Mouse (Mus musculus) forebrain, embryonic 14.5 days (tissue): Measurements from ENCODE around the gene Tyw3. TPM values are rescaled to one million over a fixed set of nuclear protein-coding genes. Genes with fewer than 3 reads are reported as not detected.

Experiments
- ATAC-seq: fragments of 200-750 bp; cut with Nextera tagmentation; 2 replicates; pipeline ENCODE4 v1.8.0; 2017; ENCODE audit warnings: mild to moderate bottlenecking, moderate library complexity
- DNase-seq: peaks from one replicate; pipeline ENCODE4 v3.0.0-alpha.2; 2015; ENCODE audit warnings: low spot score
- H3K27ac ChIP-seq: fragments of 300-500 bp; sonication (generic); 2 replicates; pipeline ENCODE4 v1.5.1; 2014; ENCODE audit warnings: low read depth, mild to moderate bottlenecking, control low read depth, low read length, moderate library complexity
- H3K27me3 ChIP-seq: fragments of 300-500 bp; sonication (generic); replicated peaks from 2 replicates; pipeline ENCODE4 v1.6.1; 2014; ENCODE audit warnings: low read length, control low read depth, mixed read lengths; ENCODE audit not compliant: control insufficient read depth, insufficient read depth
- H3K36me3 ChIP-seq: fragments of 300-500 bp; sonication (generic); 2 replicates; pipeline ENCODE4 v1.6.1; 2014; ENCODE audit warnings: low read length, control low read depth; ENCODE audit not compliant: control insufficient read depth, insufficient read depth
- H3K4me1 ChIP-seq: fragments of 300-500 bp; sonication (generic); 2 replicates; pipeline ENCODE4 v1.6.1; 2014; ENCODE audit warnings: antibody characterized with exemption, low read length, control low read depth; ENCODE audit not compliant: control insufficient read depth, insufficient read depth
- H3K4me2 ChIP-seq: fragments of 300-500 bp; sonication (generic); 2 replicates; pipeline ENCODE4 v1.6.1; 2014; ENCODE audit warnings: mild to moderate bottlenecking, control low read depth, low read length
- H3K4me3 ChIP-seq: fragments of 300-500 bp; sonication (generic); 2 replicates; pipeline ENCODE4 v1.5.1; 2014; ENCODE audit warnings: low read depth, low read length, control low read depth
- H3K9ac ChIP-seq: fragments of 300-500 bp; sonication (generic); 2 replicates; pipeline ENCODE4 v1.6.1; 2014; ENCODE audit warnings: mild to moderate bottlenecking, low read length, control low read depth, moderate library complexity
- H3K9me3 ChIP-seq: fragments of 300-500 bp; sonication (generic); replicated peaks from 2 replicates; pipeline ENCODE4 v1.6.1; 2016; ENCODE audit warnings: low read length, control low read depth, mixed read lengths; ENCODE audit not compliant: control insufficient read depth
- whole genome bisulfite sequencing: fragments of 180-500 bp; shearing (Covaris S2); extraction: QIAGEN DNeasy Blood & Tissue Kit; methylation state at CpG from one replicate; pipeline ENCODE4 v1.1.7; 2014; 5-methylcytosine and 5-hydroxymethylcytosine counted together
- polyA plus RNA-seq: library from polyadenylated mRNA; unstranded; fragments of >200 nt; fragmentation: Nextera tagmentation; extraction: Ambion mirVana; gene quantifications from 2 replicates; pipeline ENCODE4 v1.2.1, GENCODE M21; 2014

The Tyw3 gene
- polyA plus RNA-seq, 1 experiment from 2014 or later = 15.7 TPM

DNA sequence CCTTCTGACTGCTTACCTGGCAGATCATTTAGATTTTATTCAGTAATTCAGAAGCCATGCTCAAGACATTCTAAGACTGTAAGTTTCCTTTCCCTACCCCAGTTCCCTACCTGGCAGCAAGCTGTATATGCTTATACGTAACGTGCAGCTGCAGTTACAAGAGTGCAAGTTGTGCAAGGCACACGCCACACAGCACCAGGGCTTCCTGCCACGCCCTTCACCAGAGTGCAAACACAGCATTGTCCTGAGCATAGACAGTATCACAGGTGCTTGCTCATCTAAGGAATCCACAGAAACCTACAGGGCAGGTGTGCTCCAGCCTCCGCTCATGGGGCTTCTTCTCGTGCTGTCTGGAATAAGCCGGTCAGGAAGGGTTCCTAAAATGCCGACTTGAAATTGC, 19.0 kb downstream of the Tyw3 start:
- no peak overlapping the region for H3K4me2 ChIP-seq
- H3K4me1 ChIP-seq = no peaks in the 10 kb centered on the region
- no peak overlapping the region for H3K27ac ChIP-seq
- ATAC-seq (no peak), DNase-seq (no peak)
- WGBS = 93% methylated on average over 8 of the region's 8 CpGs
- no peaks in the 10 kb centered on the region for H3K9me3 ChIP-seq
- H3K9ac ChIP-seq = no peak overlapping the region
- H3K4me3 ChIP-seq = no peak overlapping the region
- no peaks in the 10 kb centered on the region for H3K27me3 ChIP-seq
- peaks cover 14% of the 10 kb centered on the region for H3K36me3 ChIP-seq

DNA sequence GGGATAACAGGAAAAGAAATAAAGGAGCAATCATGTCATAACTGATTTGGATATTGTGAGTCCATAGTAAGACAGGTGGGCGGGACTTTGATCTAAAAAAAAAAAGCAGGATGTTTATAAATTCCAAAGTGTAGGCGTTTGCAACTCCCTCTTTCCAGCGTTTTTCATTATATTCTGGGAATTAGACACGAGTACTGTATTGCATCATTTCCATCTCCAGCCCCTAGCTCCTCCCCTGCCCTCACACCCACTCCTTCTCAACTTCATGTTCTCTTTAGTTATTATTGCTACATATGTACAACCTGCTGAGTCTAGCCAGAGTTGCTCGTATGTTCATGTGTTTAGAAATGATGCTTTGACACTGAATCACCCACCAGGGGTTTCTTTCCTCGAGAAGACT, 23.2 kb downstream of the Tyw3 start:
- 64% methylated on average over 6 of the region's 6 CpGs for WGBS
- DNase-seq = no peak
- no peak for ATAC-seq

DNA sequence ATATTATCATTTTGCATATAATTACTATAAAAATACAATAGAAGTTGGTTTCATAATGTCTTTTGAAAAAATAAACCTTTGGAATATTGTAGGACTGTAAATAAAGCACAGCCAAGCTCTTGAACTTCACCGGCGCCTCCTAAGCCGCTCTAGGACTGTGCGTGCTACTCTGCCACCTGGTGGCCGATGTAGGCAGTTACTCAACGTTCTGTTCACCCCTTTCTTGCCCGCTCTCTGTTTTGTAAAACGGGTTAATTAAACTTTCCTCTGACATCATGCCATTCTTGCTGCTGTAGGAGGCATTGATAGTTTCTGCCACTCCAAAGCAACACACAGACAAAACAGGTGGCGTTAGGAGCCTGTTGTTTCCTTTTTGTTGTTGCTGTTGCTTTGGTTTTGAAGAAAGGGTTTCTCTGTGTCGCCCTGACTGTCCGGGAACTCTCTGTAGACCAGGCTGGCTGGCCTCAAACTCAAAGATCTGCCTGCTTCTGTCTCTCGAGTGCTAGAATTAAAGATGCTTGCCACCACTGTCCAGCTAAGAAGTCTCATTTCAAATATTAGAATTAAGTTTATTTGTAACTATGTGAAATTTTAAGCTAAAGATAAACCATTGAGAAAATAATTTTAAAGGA, 24.4 kb downstream of the Tyw3 start:
- ATAC-seq (peak; percentile 93), DNase-seq (peak; percentile 94)
- 3% methylated on average over 12 of the region's 12 CpGs for WGBS
- Histone ChIP-seq H3K27me3 (0 out of 2 replicates have a peak, but pooled peaks cover 2% of the 10 kb centered on the region), H3K9ac (no peak overlapping the region), H3K4me2 (0 out of 2 replicates have a peak overlapping the region, but pooled peaks have one; percentile 14), H3K4me3 (no peak overlapping the region), H3K27ac (no peak overlapping the region), H3K4me1 (no peaks in the 10 kb centered on the region), H3K36me3 (no peaks in the 10 kb centered on the region), H3K9me3 (no peaks in the 10 kb centered on the region)

More for the DNA sequence above, 23.2 kb downstream of the Tyw3 start:
- Histone ChIP-seq H3K9ac (no peak overlapping the region), H3K27ac (no peak overlapping the region), H3K4me3 (no peak overlapping the region), H3K9me3 (no peaks in the 10 kb centered on the region), H3K36me3 (peaks cover under 1% of the 10 kb centered on the region), H3K4me2 (no peak overlapping the region), H3K4me1 (no peaks in the 10 kb centered on the region), H3K27me3 (no peaks in the 10 kb centered on the region)

DNA sequence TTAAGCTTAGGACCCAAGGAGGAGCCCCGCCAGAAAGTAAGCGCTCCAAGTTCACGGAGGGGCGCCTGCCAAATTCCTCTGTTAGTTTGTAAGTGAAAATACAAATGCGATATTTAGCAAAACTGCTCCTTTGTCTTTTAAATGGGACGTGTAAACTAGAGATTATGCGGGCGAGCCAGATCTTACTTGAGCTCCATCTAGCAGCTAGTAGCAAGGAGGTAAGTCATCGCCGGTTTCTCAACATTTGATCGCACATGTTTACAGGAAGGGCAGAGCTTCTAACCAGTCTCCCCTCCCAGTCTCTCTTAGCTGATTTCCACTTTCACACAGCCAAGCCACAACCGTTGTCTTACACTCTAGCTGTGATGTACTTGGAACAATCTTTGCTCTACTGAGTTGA, 26.1 kb downstream of the Tyw3 start:
- 0 out of 2 replicates have a peak, but pooled peaks cover 2% of the 10 kb centered on the region for H3K27me3 ChIP-seq
- no peak overlapping the region for H3K27ac ChIP-seq
- H3K9ac ChIP-seq = 0 out of 2 replicates have a peak overlapping the region, but pooled peaks have one; percentile 38
- peak overlapping the region; percentile 4; the same call in 1 of the 2 replicates for H3K4me3 ChIP-seq
- 1% methylated on average over 12 of the region's 12 CpGs for WGBS
- no peaks in the 10 kb centered on the region for H3K36me3 ChIP-seq
- H3K9me3 ChIP-seq = no peaks in the 10 kb centered on the region
- peak overlapping the region; percentile 43 for H3K4me2 ChIP-seq
- ATAC-seq (no peak), DNase-seq (peak; percentile 60)
- H3K4me1 ChIP-seq = no peaks in the 10 kb centered on the region

DNA sequence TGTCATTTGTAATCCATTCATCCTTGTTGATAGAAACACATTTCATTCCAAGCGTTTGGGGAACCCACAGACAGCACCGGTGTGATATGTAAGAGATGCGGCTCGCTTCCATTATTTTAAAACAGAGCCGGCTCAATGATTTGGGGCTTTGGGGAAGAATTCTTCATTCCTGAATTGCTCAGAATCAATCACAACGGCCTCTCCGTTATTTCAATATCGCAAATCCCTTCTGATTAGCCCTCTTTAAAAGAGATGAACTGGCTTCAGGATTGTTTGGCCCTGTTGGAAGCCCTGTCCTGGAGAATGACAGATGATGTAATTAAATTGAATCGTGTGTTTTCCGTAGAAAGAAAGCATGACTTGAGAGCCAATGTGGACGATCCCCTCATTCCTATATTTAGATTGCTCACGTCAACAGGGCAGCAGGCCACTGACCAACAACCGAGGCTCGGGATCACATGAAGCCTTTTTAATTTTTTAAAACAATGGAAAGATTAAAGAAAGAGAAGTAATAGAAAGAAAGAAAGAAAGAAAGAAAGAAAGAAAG, 26.8 kb downstream of the Tyw3 start:
- 0 out of 2 replicates have a peak, but pooled peaks cover 2% of the 10 kb centered on the region for H3K27me3 ChIP-seq
- DNase-seq = peak; percentile 20
- no peak overlapping the region for H3K9ac ChIP-seq
- no peak overlapping the region for H3K4me3 ChIP-seq
- 7% methylated on average over 14 of the region's 14 CpGs for WGBS
- peak overlapping the region; percentile 43 for H3K4me2 ChIP-seq
- no peaks in the 10 kb centered on the region for H3K9me3 ChIP-seq
- no peak overlapping the region for H3K27ac ChIP-seq
- no peaks in the 10 kb centered on the region for H3K36me3 ChIP-seq
- ATAC-seq = no peak
- no peaks in the 10 kb centered on the region for H3K4me1 ChIP-seq

DNA sequence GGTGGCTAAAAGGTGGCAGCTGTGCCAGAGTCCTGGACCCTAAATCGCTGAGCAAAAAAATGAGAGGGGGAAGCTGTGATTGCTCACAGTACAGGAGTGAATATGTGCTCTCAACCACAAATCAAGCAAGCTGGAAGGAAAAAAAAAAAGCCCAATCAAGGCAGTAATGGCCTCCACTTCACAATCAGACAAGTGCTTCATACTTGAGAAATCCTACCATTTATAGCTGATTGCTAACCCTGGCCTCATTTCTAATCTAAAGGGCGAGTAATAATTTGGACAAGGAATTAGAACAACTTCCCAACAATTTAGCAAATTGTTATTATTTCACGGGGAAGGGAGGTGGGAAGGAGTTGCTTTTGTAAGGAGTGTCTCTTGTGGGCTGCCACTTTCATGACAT, 31.5 kb downstream of the Tyw3 start:
- DNase-seq (peak; percentile 27), ATAC-seq (0 out of 2 replicates have a peak, but pooled peaks have one; percentile 20)
- no peak overlapping the region for H3K9ac ChIP-seq
- H3K4me1 ChIP-seq = no peaks in the 10 kb centered on the region
- no peak overlapping the region for H3K4me2 ChIP-seq
- H3K4me3 ChIP-seq = no peak overlapping the region
- no peaks in the 10 kb centered on the region for H3K36me3 ChIP-seq
- H3K9me3 ChIP-seq = no peaks in the 10 kb centered on the region
- 0 out of 2 replicates have a peak, but pooled peaks cover 2% of the 10 kb centered on the region for H3K27me3 ChIP-seq
- 64% methylated on average over 3 of the region's 3 CpGs for WGBS
- H3K27ac ChIP-seq = no peak overlapping the region

DNA sequence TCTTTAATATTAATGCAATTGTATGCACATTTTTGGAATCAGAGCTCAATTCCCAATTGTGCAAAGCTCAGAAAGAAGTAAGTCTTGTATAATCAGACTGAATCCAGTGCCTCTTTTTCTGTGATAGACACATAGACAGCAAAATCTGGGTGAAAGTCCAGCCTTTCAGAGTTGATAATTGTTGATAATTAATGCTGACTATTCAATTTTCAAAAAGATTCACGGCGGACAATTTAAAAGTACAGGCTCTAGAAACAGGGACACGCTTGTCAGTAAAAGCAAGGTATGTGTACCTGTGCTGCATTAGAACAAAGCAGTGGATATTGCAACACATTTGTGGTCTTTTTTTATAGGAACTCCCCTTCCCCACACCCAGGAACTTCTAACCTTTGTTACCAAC, 34.7 kb downstream of the Tyw3 start:
- ATAC-seq (no peak), DNase-seq (no peak)
- Histone ChIP-seq H3K4me2 (no peak overlapping the region), H3K27ac (no peak overlapping the region), H3K27me3 (no peaks in the 10 kb centered on the region), H3K4me3 (no peak overlapping the region), H3K9ac (no peak overlapping the region), H3K4me1 (no peaks in the 10 kb centered on the region), H3K36me3 (no peaks in the 10 kb centered on the region), H3K9me3 (no peaks in the 10 kb centered on the region)
- 95% methylated on average over 3 of the region's 3 CpGs for WGBS

DNA sequence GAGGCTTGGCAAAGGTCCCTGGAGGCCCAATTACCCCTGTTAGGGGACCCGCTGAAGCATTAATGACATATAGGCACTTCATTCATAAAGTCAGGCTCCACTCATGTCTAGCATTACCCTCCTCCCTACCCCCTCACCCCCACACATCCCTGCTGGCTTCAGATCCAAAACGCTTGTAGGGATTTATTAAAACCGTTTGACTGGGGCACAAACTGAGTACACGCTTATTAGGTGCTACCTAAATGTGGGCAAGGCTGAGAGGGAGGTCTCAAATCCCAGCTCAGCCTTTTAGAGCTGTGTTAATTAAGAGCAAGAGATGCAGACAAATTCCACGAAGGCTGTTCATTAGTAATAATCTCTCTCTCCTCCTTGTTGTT, 45.9 kb downstream of the Tyw3 start:
- Histone ChIP-seq H3K4me2 (no peak overlapping the region), H3K4me3 (no peak overlapping the region), H3K27me3 (peaks cover 4% of the 10 kb centered on the region; the same call in 1 of the 2 replicates), H3K9ac (no peak overlapping the region), H3K36me3 (no peaks in the 10 kb centered on the region), H3K9me3 (no peaks in the 10 kb centered on the region), H3K27ac (no peak overlapping the region), H3K4me1 (peaks cover 24% of the 10 kb centered on the region)
- ATAC-seq (peak; percentile 35; the same call in 1 of the 2 replicates), DNase-seq (peak; percentile 38)
- 10% methylated on average over 5 of the region's 5 CpGs for WGBS
